Mouse (Mus musculus): ENCODE results near the gene Rabgap1l.

DNA sequence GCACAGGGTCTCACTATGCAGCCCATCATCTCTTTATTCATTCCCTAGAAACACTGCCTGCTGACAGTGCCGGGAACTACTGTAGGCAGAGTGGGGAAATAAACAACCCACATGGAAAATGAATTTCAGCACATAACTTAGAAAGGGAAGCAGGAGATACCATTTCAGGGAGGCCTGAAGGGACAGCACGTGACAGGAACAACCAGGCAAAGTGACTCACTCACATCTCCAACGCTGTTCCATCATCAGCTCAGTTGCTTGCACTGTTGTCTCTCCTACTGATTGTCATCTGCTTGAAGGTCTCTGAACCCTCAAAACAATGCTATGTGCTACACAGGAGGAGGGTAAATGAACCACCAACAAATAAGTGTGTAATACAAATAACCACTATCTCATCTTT, 499.5 kb downstream of the Rabgap1l start:
- TF ChIP-seq CTCF (conservative IDR thresholded peaks at IDR 0.05; ENCODE audit: insufficient read depth, insufficient read length, low read depth, low read length) (no peak), POLR2A (IDR thresholded peaks at IDR 0.05; ENCODE audit: low read depth, low read length) (no peak)
